Mouse (Mus musculus) left cerebral cortex, postnatal 25 days (tissue): ENCODE results near the gene Rad51c. TPM values are rescaled to one million over a fixed set of nuclear protein-coding genes. Genes with fewer than 3 reads are reported as not detected.

ENCODE experiments used
- DNase-seq, 2 experiments: peaks; one replicate each; pipeline ENCODE4 v3.0.0; 2022; ENCODE audit warnings: low spot score in 2 of 2, mixed read lengths in 1 of 2
- intact Hi-C: fragments of 180-260 bp; cut with DNase I; formaldehyde crosslinking; loops from one replicate; pipeline ENCODE4 v1.15.1; 2025
- total RNA-seq, 2 experiments: library from RNA; stranded (reverse); gene quantifications; 2 replicates each; pipeline ENCODE4 v1.2.3; 2021

The Rad51c gene
- total RNA-seq, 2 experiments from 2014 or later: 4.1 TPM

GRCm38 (mm10) chr11:87398402-87398801 lies 6.4 kb downstream of the Rad51c start:
- intact Hi-C loops: no loop called here
- no peak for DNase-seq

GRCm38 (mm10) chr11:87393855-87394254 lies 10.9 kb downstream of the Rad51c start:
- peak; percentile 47 to 54 for DNase-seq
- intact Hi-C loops: loop anchor here (1.0 kb wide), 1 partner anchor 180 kb away; no protein-coding TSS in a partner anchor

- intact Hi-C loops: no loop called here
- peak in 1 of 2 experiments; percentile 62 for DNase-seq
Observed at GRCm38 (mm10) chr11:87385676-87386075, 19.1 kb downstream of the Rad51c start.

GRCm38 (mm10) chr11:87384551-87384950 lies 20.2 kb downstream of the Rad51c start:
- no peak for DNase-seq
- intact Hi-C loops: no loop called here

- DNase-seq: no peak
- intact Hi-C loops: no loop called here
Observed at GRCm38 (mm10) chr11:87367865-87368580, 36.7 kb downstream of the Rad51c start.

- DNase-seq: no peak
- intact Hi-C loops: no loop called here
Observed at GRCm38 (mm10) chr11:87367061-87367460, 37.7 kb downstream of the Rad51c start.

GRCm38 (mm10) chr11:87365120-87365519 lies 39.6 kb downstream of the Rad51c start:
- no peak for DNase-seq
- intact Hi-C loops: no loop called here

GRCm38 (mm10) chr11:87359262-87359612 lies 45.5 kb downstream of the Rad51c start:
- no peak for DNase-seq
- intact Hi-C loops: loop anchor here (2.0 kb wide), 1 partner anchor 124 kb away; no protein-coding TSS in a partner anchor

- intact Hi-C loops: loop anchor here (2.0 kb wide), 1 partner anchor 124 kb away; no protein-coding TSS in a partner anchor
- DNase-seq: peak; percentile 87 to 91
Observed at GRCm38 (mm10) chr11:87358331-87359261, 46.2 kb downstream of the Rad51c start, which contains the start of gene Ppm1e. Gene Ppm1e (minus strand): TSS chr11:87359023.

- intact Hi-C loops: loop anchor here (2.0 kb wide), 1 partner anchor 123 kb away; no protein-coding TSS in a partner anchor
- DNase-seq: peak; percentile 28 to 39
Observed at GRCm38 (mm10) chr11:87357317-87358300, 47.1 kb downstream of the Rad51c start.

GRCm38 (mm10) chr11:87354861-87355260 lies 49.9 kb downstream of the Rad51c start:
- intact Hi-C loops: no loop called here

GRCm38 (mm10) chr11:87353646-87354170 lies 51.0 kb downstream of the Rad51c start:
- intact Hi-C loops: no loop called here
- DNase-seq: no peak

More at GRCm38 (mm10) chr11:87354861-87355260, 49.9 kb downstream of the Rad51c start:
- no peak for DNase-seq

Other genes starting within 250 kb of the Rad51c start
- gene Ppm1e, start 45.9 kb downstream of the Rad51c start, total RNA-seq: 100 to 1,000 TPM; 153 to 162 TPM
- under 1 TPM; 0.25 to 0.32 TPM for gene Tex14, start 111 bp upstream of the Rad51c start, total RNA-seq
- not detected for gene Gm11492, start 161.7 kb upstream of the Rad51c start, total RNA-seq
- 100 to 1,000 TPM; 135 to 151 TPM for gene Sept4, start 163.9 kb upstream of the Rad51c start, total RNA-seq
- gene Mtmr4, start 187.2 kb upstream of the Rad51c start, total RNA-seq: 10 to 100 TPM; 90.6 to 95.2 TPM
- under 1 TPM; 0.27 to 0.71 TPM for gene Hsf5, start 212.2 kb upstream of the Rad51c start, total RNA-seq